Mouse (Mus musculus) lung, postnatal 4 days (tissue): Measurements from ENCODE around the gene Eps15l1.

Source experiments
- DNase-seq, 2 experiments: peaks; one replicate each; pipeline ENCODE4 v3.0.0; 2021

Gene Eps15l1

GRCm38 (mm10) chr8:72348956-72349355 is 72.3 kb downstream of the Eps15l1 start:
- DNase-seq: no peak

DNA sequence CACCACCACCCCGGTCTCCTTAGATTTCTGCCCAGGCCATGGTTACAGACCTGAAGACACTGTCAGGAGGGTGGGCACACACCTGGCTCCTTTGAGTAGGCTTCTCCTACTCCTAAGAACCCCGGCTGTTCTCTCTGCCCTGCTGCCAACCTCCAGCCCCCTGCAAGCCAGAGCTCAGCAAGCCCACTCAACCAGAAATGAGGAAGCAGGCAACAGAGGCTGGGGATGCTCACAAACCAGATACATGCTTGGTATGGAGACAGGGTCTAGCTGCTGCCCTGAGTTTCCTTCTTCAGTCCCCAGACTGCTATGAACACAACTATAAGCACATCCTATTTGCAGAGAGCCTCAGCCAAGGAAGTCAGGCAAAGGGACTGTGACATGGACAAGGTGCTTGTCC is 73.1 kb downstream of the Eps15l1 start:
- no peak for DNase-seq

DNA sequence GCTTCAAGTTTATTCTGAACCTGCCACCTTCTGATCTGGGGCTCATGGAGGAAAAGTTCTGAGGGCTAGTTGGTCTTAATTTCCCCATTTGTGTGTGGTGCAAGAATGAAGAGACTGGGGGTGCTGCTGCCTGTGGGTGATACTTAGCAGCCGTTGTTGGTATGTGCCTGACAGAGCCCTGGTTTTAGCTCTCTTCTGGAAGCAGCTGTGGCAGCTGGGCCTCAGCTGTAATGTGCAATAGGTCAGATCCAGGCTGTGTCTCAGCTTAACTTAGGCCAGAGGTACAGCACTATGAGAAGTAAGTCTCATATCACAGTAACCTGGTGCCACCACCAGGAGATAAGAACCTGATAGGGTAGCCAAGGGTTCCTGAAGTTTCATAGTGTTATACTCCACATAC is 73.7 kb downstream of the Eps15l1 start:
- peak in 1 of 2 experiments; percentile 67 for DNase-seq

DNA sequence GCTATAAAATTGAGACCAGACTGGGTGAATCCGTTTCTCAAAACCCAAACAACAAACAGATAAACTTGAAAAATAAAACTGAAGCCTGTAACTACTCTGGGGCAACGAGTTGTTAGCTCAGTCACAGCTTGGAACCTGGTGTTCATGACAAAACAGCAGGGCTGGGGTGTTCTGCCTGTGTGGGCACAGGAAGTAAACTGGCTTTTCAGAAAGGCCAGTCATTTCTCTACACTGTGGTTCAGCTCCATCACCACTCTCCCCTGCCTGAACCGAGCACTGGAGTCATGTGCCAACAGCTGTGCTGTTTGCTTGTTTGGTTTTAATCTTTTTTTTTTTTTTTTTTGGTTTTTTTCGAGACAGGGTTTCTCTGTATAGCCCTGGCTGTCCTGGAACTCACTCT is 77.5 kb downstream of the Eps15l1 start:
- DNase-seq: no peak

DNA sequence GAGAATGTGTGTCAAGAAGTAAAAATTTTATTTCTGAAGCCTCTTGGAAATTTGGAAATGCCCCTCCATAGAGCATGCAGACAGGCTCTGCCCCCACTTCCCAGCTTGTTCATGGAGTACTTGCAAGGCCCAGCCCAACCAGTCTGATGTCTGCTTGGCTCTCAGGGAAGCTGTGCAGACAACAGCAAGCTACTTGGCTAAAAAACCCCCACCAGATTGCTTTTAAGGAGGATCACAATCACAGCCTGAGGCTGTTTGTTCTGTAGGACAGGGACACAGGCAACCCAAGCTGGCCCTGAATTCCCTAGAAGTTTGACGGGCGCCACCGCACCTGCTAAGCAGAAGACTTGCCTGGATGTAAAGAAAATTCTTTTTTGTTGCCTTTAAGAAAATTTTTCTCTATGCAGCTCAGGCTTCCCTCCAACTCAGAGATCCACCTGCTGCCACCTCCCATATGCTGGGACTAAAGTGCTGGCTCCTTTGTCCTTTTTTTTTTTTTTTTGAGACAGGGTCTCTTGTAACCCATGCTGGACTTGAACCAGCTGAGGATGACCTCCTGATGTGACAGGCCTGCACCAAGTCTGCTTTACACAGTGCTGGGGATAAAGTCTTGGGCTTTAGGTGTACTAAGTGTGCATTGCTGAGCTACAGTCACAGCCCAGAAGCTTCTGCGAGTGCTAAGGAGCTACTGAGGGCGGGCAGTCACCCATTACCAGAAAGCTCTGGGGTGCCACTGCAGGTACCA is 78.5 kb downstream of the Eps15l1 start:
- DNase-seq: no peak

- DNase-seq: no peak
Measured at GRCm38 (mm10) chr8:72337034-72337433, 84.2 kb downstream of the Eps15l1 start.

DNA sequence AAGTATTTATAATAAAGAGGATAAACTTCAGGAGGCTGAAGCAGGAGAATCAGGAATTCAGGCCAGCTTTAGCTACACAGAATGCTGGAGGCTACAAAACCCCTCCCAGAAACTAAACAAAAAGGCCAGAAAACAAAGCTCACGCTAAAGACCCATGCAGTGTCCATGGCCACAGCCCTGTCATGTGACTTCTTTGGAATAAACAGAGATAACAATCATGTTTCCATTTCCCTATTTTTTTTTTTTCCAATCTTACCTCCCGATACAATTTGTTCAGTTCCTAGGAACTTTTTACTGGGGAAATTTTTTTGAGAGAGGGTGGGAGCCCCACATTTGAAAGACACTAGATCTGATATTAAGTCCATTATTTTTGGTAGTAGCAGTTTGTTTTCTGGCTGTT is 85.0 kb downstream of the Eps15l1 start:
- no peak for DNase-seq

GRCm38 (mm10) chr8:72334144-72334641 is 87.1 kb downstream of the Eps15l1 start:
- no peak for DNase-seq

DNA sequence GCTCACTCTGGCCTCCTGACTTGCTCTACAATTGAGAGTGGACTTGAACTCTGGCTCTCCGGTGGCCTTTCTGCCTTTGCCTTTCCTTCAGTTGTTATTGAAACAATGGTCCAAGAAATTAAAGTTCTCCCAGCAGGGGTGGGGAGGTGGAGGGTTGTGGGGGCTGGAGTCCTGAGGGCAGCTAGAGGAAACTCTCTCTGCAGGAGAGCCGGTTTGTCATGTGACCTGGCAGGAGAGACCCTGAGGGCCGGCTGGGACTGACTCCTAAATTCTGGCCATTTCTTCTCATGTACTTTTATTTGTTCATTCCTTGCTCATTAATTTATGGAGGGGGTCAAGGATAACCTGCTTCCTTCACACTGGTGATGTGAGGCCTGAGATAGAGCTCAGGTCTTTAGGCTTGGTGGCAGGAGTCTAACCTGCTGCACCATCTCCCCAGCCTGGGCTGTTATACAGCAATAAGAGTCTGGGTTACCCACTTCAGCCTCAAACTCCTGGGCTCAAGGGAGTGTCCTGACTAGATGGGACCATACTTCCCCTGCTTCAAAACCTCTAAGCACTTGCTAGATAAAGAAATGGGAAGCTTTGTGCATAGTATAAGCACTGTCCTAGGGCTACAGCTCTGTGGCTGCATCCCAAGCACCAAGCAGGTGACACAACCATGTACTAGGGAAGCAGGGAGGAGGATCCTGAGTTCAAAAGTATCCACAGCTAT is 87.7 kb downstream of the Eps15l1 start:
- DNase-seq: no peak

- DNase-seq: no peak
Measured at GRCm38 (mm10) chr8:72331631-72332030, 89.6 kb downstream of the Eps15l1 start.

- no peak for DNase-seq
Measured at GRCm38 (mm10) chr8:72330806-72331516, 90.3 kb downstream of the Eps15l1 start.

DNA sequence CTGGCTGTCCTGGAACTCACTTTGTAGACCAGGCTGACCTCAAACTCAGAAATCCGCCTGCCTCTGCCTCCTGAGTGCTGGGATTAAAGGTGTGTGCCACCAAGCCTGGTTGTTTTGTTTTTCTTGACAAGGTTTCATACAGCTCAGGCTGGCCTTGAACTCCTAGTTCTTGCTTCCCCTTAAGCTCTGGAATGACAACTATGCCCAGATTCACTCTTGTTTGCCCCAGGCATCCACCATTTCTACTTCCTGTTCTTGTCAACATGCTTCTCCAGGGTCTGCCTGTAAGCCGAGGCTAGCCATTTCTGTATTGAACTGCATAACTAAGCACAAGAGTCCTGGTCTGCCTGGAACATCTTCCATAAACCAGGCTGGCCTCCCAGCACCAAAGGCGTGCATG is 92.1 kb downstream of the Eps15l1 start:
- no peak for DNase-seq

DNA sequence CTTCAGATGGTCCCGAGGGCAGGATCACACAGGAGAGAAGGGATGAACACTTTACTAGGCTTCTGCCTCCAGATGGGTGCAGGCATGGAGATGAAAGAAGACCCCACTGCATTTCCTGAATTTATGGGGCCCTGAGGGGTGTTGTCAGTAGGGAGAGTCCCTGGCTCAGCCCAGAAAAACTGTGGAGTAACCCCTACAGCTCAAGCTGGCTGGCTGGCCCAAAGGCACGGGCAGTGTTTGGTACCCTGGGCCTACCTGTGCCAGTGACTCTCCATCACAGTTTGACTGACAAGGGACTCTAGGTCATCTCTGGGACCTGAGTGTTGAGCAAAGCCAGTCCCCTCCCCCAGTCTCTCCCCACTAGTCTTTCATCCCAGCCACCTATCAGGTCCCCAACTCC is 96.6 kb downstream of the Eps15l1 start:
- DNase-seq: peak in 1 of 2 experiments; percentile 29

DNA sequence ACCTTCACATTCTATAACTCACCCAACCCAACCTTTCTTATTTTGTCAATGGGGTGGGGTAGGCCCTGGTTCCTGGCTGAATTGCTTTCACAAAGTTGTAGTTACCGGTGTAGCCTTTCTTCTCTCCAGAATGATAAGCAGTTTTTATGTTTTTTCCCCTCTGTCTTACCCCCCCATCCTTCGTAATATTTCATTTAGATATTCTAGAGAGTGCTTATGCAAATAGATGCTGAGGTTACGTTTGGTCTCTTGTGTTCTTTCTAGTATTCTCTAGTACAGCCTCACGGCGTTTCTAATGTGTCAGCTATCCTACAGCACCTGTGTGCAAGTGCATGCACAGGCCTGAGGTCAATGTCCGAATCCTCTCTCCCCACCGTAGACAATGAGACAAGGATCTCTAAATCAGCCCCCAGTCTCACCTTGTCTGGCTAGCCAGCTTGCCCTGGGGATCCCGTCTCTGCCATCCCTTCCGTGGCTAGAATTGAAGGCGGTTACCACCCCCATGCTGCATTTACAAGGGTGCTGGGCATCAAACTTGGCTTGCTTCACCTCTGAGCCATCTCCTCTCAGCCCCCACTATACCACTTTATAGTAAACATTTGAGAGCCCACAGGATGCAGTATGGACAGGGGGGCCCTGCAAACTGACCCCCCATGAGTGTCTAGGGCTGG is 97.1 kb downstream of the Eps15l1 start:
- DNase-seq: peak; percentile 31 to 43

DNA sequence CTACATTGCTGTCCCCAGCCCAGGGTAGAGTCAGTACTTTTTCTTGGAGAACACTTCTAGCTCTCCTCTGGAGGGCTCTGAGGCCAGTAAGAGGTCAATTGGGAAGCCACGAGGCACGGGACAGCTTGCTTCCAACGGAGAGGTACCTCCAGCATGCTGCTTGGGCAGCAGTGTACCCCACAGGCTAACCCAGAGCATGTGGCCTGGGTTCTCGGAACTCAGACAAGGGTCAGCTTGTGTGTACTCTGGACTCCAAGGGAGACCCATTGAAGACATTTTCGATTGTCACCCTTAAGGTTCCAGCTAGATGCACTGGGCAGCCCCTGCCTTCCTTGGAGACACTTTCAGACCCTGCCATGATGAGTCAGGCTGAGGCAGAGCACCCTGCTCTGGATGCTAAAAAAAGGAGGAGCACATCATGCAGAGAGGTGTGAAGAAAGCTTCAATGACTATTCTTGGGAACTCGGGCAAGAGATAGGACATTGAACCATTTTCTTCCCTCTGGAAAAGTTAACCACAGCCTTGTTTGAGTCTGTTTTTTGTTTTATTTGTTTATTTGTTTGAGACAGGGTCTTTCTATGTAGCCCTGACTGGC is 98.0 kb downstream of the Eps15l1 start:
- peak in 1 of 2 experiments; percentile 31 for DNase-seq

- DNase-seq: peak; percentile 67 to 77
Measured at GRCm38 (mm10) chr8:72322471-72322889, 98.8 kb downstream of the Eps15l1 start.

GRCm38 (mm10) chr8:72321635-72322441 is 99.4 kb downstream of the Eps15l1 start:
- no peak for DNase-seq

DNA sequence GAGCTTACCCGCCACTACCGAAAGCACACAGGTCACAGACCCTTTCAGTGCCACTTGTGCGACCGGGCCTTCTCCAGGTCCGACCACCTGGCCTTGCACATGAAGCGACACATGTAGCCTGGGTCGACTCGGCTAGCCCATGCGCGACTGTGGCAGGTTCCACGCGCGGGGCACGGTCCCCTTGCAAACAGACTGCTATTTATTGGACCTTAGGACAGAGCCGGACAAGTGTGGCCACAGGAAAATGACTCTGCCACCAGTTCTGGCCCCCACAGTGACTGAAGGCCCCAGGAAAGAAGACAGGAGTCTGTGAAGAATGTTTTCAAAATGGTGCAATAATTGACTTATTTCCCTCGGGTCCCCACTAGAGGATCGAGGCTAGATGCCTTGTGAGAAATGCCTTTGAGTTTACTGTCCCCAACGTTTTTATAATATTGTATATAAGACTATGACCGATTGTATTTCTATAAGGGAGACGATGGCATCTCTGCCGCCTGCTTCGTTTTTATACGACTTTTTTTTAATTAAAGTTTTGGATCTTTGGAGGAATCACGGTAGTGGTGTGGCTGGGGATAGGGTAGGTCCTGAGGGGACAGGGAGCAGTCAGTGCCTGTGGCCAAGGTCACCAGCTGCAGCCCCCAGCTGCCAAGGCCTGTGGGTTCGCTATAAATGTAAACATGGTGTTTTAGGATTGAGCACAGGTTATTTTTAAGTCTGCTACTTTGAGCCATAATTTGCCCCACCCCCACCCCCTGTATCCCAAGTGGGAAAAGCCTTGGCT is 100.3 kb downstream of the Eps15l1 start:
- peak in 1 of 2 experiments; percentile 39 for DNase-seq

DNA sequence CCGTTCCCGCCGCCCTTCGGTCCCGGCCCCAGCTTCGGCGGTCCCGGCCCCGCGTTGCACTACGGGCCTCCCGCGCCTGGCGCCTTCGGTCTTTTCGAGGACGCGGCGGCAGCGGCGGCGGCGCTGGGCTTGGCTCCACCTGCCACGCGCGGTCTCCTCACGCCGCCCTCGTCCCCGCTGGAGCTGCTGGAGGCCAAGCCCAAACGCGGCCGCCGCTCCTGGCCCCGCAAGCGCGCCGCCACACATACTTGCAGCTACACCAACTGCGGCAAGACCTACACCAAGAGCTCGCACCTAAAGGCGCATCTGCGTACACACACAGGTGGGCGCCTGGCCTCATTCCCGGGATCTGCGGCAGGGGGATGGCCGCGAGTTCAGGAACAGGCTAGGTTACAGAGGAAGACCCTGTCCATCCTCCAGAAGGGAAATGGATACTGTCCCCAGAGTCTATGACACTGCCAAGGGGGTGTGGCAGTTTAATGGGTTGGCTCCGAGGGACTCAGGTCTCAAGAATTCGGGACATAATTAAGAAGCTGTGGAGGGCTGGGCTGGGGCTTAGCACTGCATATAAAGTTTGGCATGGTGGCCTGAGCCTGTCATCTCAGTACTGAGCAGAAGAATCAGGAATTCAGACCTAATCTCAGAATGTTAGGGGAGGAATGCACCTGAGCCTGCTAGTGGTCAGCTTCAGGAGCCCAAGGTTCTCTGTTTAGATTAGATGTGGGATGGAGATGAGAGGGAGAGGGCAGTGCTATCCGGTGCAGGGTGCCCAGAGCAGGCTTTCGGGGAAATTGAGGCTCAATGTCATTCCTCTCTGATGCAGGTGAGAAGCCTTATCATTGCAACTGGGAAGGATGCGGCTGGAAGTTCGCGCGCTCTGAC is 101.1 kb downstream of the Eps15l1 start:
- peak; percentile 42 to 47 for DNase-seq

- DNase-seq: no peak
Measured at GRCm38 (mm10) chr8:72319397-72319796, 101.9 kb downstream of the Eps15l1 start.
